Mouse (Mus musculus): Measurements from ENCODE around the gene Kras. TPM values are rescaled to one million over a fixed set of nuclear protein-coding genes. Genes with fewer than 3 reads are reported as not detected.

Gene Kras
- polyA plus RNA-seq, 1 experiment from 2014 or later, result 70.4 TPM

- H3K27me3 ChIP-seq (replicated peaks; ENCODE audit: control insufficient read depth, insufficient read depth, low read length), result no peaks in the 10 kb centered on the region
- no peak overlapping the region for H3K4me2 ChIP-seq (ENCODE audit: low read depth, low read length)
- no peak overlapping the region for H3K4me3 ChIP-seq (ENCODE audit: low read depth, low read length)
- DNase-seq (ENCODE audit: low spot score) (no peak), ATAC-seq (ENCODE audit: low read depth) (no peak)
- 58% methylated on average over 9 of the region's 9 CpGs for WGBS
- no peak overlapping the region for H3K9ac ChIP-seq (ENCODE audit: low read depth, low read length)
- no peaks in the 10 kb centered on the region for H3K9me3 ChIP-seq (ENCODE audit: control insufficient read depth, low read length)
- peaks cover 12% of the 10 kb centered on the region for H3K4me1 ChIP-seq (ENCODE audit: control insufficient read depth, insufficient read depth, low read length)
- H3K36me3 ChIP-seq (ENCODE audit: control insufficient read depth, insufficient read depth, low read length), result no peaks in the 10 kb centered on the region
- no peak overlapping the region for H3K27ac ChIP-seq (replicated peaks; ENCODE audit: low read depth, low read length)
Observed at GRCm38 (mm10) chr6:145277138-145277763, 27.2 kb upstream of the Kras start.

- Histone ChIP-seq H3K27ac (replicated peaks; ENCODE audit: low read depth, low read length) (no peak overlapping the region), H3K9me3 (ENCODE audit: control insufficient read depth, low read length) (no peaks in the 10 kb centered on the region), H3K4me3 (ENCODE audit: low read depth, low read length) (peak overlapping the region; percentile 12; the same call in 1 of the 2 replicates), H3K27me3 (replicated peaks; ENCODE audit: control insufficient read depth, insufficient read depth, low read length) (no peaks in the 10 kb centered on the region), H3K4me2 (ENCODE audit: low read depth, low read length) (peak overlapping the region; percentile 41), H3K36me3 (ENCODE audit: control insufficient read depth, insufficient read depth, low read length) (no peaks in the 10 kb centered on the region), H3K9ac (ENCODE audit: low read depth, low read length) (no peak overlapping the region), H3K4me1 (ENCODE audit: control insufficient read depth, insufficient read depth, low read length) (peaks cover 12% of the 10 kb centered on the region)
- peak; percentile 70 for ATAC-seq (ENCODE audit: low read depth)
- peak; percentile 86 for DNase-seq (ENCODE audit: low spot score)
- WGBS, result 4% methylated on average over 17 of the region's 17 CpGs
Observed at GRCm38 (mm10) chr6:145276265-145276780, 26.3 kb upstream of the Kras start.

- DNase-seq (ENCODE audit: low spot score) (no peak), ATAC-seq (ENCODE audit: low read depth) (no peak)
- 46% methylated on average over 6 of the region's 6 CpGs for WGBS
- Histone ChIP-seq H3K36me3 (ENCODE audit: control insufficient read depth, insufficient read depth, low read length) (no peaks in the 10 kb centered on the region), H3K4me1 (ENCODE audit: control insufficient read depth, insufficient read depth, low read length) (peaks cover 12% of the 10 kb centered on the region), H3K9ac (ENCODE audit: low read depth, low read length) (no peak overlapping the region), H3K4me3 (ENCODE audit: low read depth, low read length) (peak overlapping the region; percentile 12; the same call in 1 of the 2 replicates), H3K27ac (replicated peaks; ENCODE audit: low read depth, low read length) (no peak overlapping the region), H3K9me3 (ENCODE audit: control insufficient read depth, low read length) (no peaks in the 10 kb centered on the region), H3K27me3 (replicated peaks; ENCODE audit: control insufficient read depth, insufficient read depth, low read length) (no peaks in the 10 kb centered on the region), H3K4me2 (ENCODE audit: low read depth, low read length) (peak overlapping the region; percentile 41)
Observed at GRCm38 (mm10) chr6:145275586-145276219, 25.7 kb upstream of the Kras start.

DNA sequence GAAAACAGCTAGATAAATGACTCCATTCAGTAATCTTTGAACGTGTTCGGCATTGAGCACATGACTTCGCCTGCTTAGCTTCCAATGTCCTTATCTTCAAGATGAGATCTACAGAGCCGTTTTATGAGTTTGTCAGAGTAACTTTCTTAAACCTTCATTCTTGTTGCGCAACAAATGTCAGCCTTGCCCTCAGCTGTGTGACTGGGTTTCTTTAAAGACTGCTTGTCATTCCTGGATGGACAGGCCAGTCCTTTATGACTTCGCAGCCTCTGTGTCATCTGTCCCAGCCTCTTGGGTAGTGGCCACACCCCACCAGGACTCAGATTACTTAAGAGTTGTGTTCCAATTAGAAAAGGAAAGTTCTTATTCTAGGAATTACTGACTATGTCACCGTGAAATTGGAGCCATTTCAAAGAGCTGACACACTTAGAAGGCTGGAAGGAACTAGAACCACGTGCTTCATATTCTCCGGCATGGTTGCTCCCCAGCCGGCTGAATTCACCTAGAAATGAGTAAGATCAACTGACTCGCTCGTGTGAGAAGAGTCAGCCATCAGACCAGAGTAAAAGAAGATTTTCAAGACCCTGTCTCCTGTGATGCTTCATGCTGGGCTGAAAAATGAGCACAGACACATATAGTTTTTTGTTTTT is 24.1 kb upstream of the Kras start:
- no peak overlapping the region for H3K4me2 ChIP-seq (ENCODE audit: low read depth, low read length)
- H3K4me1 ChIP-seq (ENCODE audit: control insufficient read depth, insufficient read depth, low read length), result peaks cover 12% of the 10 kb centered on the region
- DNase-seq (ENCODE audit: low spot score), result no peak
- H3K27ac ChIP-seq (replicated peaks; ENCODE audit: low read depth, low read length), result no peak overlapping the region
- H3K36me3 ChIP-seq (ENCODE audit: control insufficient read depth, insufficient read depth, low read length), result no peaks in the 10 kb centered on the region
- H3K4me3 ChIP-seq (ENCODE audit: low read depth, low read length), result no peak overlapping the region
- H3K9me3 ChIP-seq (ENCODE audit: control insufficient read depth, low read length), result no peaks in the 10 kb centered on the region
- ATAC-seq (ENCODE audit: low read depth), result 0 out of 2 replicates have a peak, but pooled peaks have one; percentile 14
- 59% methylated on average over 12 of the region's 12 CpGs for WGBS
- no peaks in the 10 kb centered on the region for H3K27me3 ChIP-seq (replicated peaks; ENCODE audit: control insufficient read depth, insufficient read depth, low read length)
- no peak overlapping the region for H3K9ac ChIP-seq (ENCODE audit: low read depth, low read length)

DNA sequence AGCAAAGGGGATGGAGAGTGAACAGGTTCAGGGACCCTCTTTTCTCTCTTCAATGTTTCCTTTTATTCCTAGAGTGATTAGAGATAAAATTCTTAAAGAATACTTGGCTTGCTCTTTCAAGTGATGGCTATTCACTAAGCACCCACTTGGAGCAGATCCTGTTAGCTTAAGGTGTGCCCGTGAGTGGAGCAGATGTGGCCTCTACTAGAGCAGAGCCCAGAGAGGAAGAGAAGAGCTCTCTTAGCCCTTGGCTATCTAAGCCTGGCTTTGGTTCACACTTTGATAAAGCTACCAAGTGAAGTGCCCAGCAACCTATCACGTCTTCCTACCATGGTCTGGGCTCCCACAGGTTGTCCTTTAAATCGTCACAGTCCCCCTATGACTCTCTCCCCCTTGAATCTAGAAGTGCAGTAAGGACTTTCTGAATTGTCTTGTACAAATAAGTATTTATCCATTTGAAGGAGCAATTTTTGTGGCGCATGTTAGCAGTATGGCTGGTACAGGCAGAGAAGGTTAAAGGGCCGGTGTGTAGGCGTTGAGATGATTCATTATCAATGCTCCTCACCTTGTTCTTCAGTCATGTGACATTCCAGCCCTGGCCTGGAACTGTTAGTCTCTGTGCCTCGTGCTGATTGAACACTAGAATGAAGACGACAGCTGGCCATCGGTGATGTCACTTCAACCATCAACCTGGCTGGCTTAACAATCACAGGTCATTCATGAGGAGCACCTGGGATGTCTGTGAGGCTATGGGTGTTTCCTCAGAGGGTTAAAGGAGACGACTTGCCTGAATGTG is 22.3 kb upstream of the Kras start:
- Histone ChIP-seq H3K9ac (ENCODE audit: low read depth, low read length) (no peak overlapping the region), H3K4me2 (ENCODE audit: low read depth, low read length) (no peak overlapping the region), H3K27me3 (replicated peaks; ENCODE audit: control insufficient read depth, insufficient read depth, low read length) (no peaks in the 10 kb centered on the region), H3K36me3 (ENCODE audit: control insufficient read depth, insufficient read depth, low read length) (no peaks in the 10 kb centered on the region), H3K9me3 (ENCODE audit: control insufficient read depth, low read length) (no peaks in the 10 kb centered on the region), H3K4me1 (ENCODE audit: control insufficient read depth, insufficient read depth, low read length) (peaks cover 12% of the 10 kb centered on the region), H3K27ac (replicated peaks; ENCODE audit: low read depth, low read length) (no peak overlapping the region), H3K4me3 (ENCODE audit: low read depth, low read length) (no peak overlapping the region)
- ATAC-seq (ENCODE audit: low read depth) (no peak), DNase-seq (ENCODE audit: low spot score) (no peak)
- 82% methylated on average over 10 of the region's 10 CpGs for WGBS

- H3K27me3 ChIP-seq (replicated peaks; ENCODE audit: control insufficient read depth, insufficient read depth, low read length), result no peaks in the 10 kb centered on the region
- no peak overlapping the region for H3K4me2 ChIP-seq (ENCODE audit: low read depth, low read length)
- 81% methylated on average over 4 of the region's 4 CpGs for WGBS
- H3K27ac ChIP-seq (replicated peaks; ENCODE audit: low read depth, low read length), result no peak overlapping the region
- no peak for DNase-seq (ENCODE audit: low spot score)
- H3K9me3 ChIP-seq (ENCODE audit: control insufficient read depth, low read length), result no peaks in the 10 kb centered on the region
- ATAC-seq (ENCODE audit: low read depth), result no peak
- H3K4me3 ChIP-seq (ENCODE audit: low read depth, low read length), result no peak overlapping the region
- no peaks in the 10 kb centered on the region for H3K36me3 ChIP-seq (ENCODE audit: control insufficient read depth, insufficient read depth, low read length)
- no peaks in the 10 kb centered on the region for H3K4me1 ChIP-seq (ENCODE audit: control insufficient read depth, insufficient read depth, low read length)
- no peak overlapping the region for H3K9ac ChIP-seq (ENCODE audit: low read depth, low read length)
Observed at GRCm38 (mm10) chr6:145269313-145269845, 19.3 kb upstream of the Kras start.

DNA sequence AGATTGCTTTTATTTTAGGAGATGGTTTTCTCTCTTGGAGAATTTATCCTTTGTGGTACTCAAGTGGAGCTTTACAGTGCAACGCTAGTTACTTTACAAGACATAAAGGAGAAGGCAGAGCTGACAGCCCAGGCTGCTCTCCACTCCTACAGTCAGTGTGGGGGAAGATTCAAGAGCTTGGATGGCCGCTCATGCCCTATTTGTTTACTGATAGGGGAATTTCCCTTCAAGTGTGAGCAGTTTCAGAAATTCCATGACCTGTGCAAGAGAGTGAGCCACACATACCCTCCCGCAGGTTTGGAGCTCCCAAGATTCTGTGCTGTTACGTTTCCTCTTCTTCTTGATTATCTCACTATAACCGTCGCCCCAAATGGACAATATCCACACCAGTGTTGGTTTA is 17.7 kb upstream of the Kras start:
- ATAC-seq (ENCODE audit: low read depth), result no peak
- Histone ChIP-seq H3K9me3 (ENCODE audit: control insufficient read depth, low read length) (no peaks in the 10 kb centered on the region), H3K4me3 (ENCODE audit: low read depth, low read length) (no peak overlapping the region), H3K4me2 (ENCODE audit: low read depth, low read length) (no peak overlapping the region), H3K27ac (replicated peaks; ENCODE audit: low read depth, low read length) (no peak overlapping the region), H3K36me3 (ENCODE audit: control insufficient read depth, insufficient read depth, low read length) (no peaks in the 10 kb centered on the region), H3K27me3 (replicated peaks; ENCODE audit: control insufficient read depth, insufficient read depth, low read length) (no peaks in the 10 kb centered on the region), H3K4me1 (ENCODE audit: control insufficient read depth, insufficient read depth, low read length) (no peaks in the 10 kb centered on the region), H3K9ac (ENCODE audit: low read depth, low read length) (no peak overlapping the region)
- WGBS, result 85% methylated on average over 6 of the region's 6 CpGs
- no peak for DNase-seq (ENCODE audit: low spot score)

GRCm38 (mm10) chr6:145262314-145262713 is 12.3 kb upstream of the Kras start:
- no peak overlapping the region for H3K4me3 ChIP-seq (ENCODE audit: low read depth, low read length)
- no peaks in the 10 kb centered on the region for H3K4me1 ChIP-seq (ENCODE audit: control insufficient read depth, insufficient read depth, low read length)
- DNase-seq (ENCODE audit: low spot score) (no peak), ATAC-seq (ENCODE audit: low read depth) (no peak)
- H3K27me3 ChIP-seq (replicated peaks; ENCODE audit: control insufficient read depth, insufficient read depth, low read length), result no peaks in the 10 kb centered on the region
- no peaks in the 10 kb centered on the region for H3K36me3 ChIP-seq (ENCODE audit: control insufficient read depth, insufficient read depth, low read length)
- H3K9ac ChIP-seq (ENCODE audit: low read depth, low read length), result no peak overlapping the region
- 77% methylated on average over 7 of the region's 7 CpGs for WGBS
- H3K27ac ChIP-seq (replicated peaks; ENCODE audit: low read depth, low read length), result no peak overlapping the region
- no peak overlapping the region for H3K4me2 ChIP-seq (ENCODE audit: low read depth, low read length)
- no peaks in the 10 kb centered on the region for H3K9me3 ChIP-seq (ENCODE audit: control insufficient read depth, low read length)
